Mouse (Mus musculus) cerebellum, adult 9-11 months (tissue): Measurements from ENCODE around the gene Rspo1.

Experiments used
- DNase-seq: peaks from one replicate; pipeline ENCODE4 v3.0.0; 2022

Rspo1 gene

DNA sequence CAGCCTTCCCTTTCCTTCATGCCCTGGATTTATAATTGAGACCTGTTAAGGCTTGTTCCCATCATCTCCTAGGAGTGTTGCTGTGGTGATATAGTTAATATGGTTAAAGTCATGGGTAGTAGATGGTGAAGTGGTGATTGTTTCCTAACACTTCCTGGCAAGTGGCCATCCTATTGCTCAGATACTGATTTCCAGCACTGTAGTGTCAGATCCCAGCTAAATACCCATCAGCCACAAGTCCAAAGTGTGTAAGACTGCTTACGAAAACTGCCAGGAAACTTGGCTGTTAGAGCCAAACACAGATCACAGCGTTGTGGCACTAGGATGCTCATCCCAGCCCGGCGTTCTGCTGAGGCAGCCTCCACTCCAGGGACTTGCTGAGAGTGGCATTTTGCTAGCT is 48.1 kb downstream of the Rspo1 start:
- no peak for DNase-seq

DNA sequence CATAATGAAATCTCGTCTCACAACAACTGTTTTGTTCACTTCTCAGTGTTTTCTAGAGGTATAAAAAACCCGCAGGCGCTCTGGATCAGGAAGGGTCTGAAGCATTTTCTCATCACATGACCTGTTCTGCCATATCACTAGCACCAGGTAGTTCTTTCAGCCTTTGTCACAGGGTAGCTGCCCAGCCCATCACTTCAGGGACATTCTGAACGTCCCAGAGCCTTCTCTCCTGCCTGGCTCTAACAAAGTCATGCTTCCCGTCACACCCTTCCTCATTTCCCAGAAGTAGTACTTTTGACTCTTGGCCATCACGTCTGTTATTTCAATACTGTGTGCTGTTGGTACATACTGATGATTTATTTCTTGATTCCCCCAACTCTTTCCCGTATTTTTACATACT is 58.2 kb downstream of the Rspo1 start:
- no peak for DNase-seq

- no peak for DNase-seq
Measured at GRCm38 (mm10) chr4:125055385-125055784, 69.2 kb downstream of the Rspo1 start.

- no peak for DNase-seq
Measured at GRCm38 (mm10) chr4:125056476-125056875, 70.2 kb downstream of the Rspo1 start.

- no peak for DNase-seq
Measured at GRCm38 (mm10) chr4:125057273-125057672, 71.0 kb downstream of the Rspo1 start.

GRCm38 (mm10) chr4:125058033-125058432 is 71.8 kb downstream of the Rspo1 start:
- no peak for DNase-seq
